Mouse (Mus musculus): Measurements from ENCODE around the gene Smim6. TPM values are rescaled to one million over a fixed set of nuclear protein-coding genes. Genes with fewer than 3 reads are reported as not detected.

The Smim6 gene
- total and polyA plus RNA-seq, 3 experiments, result 1.2 to 3.8 TPM; not detected in 1

GRCm38 (mm10) chr11:115884361-115884760 is 27.5 kb upstream of the Smim6 start:
- Histone ChIP-seq H3K79me2 (ENCODE audit: control insufficient read depth, insufficient read depth, low read length, poor library complexity) (no peaks in the 10 kb centered on the region), H3K27me3 (ENCODE audit: control insufficient read depth in 1 of 2, insufficient read depth in 2 of 2, low read length in 2 of 2) (no peaks in the 10 kb centered on the region), H3K9ac (ENCODE audit: control insufficient read depth, low read depth, low read length, poor library complexity, severe bottlenecking) (no peak overlapping the region), H3K4me1 (ENCODE audit: control insufficient read depth in 1 of 2, insufficient read depth in 2 of 2, low read length in 2 of 2) (no peaks in the 10 kb centered on the region), H3K27ac (ENCODE audit: control insufficient read depth, low read depth, low read length) (no peak overlapping the region), H3K9me3 (replicated peaks; ENCODE audit: insufficient read depth, low read length) (no peaks in the 10 kb centered on the region), H3K36me3 (ENCODE audit: control insufficient read depth in 1 of 2, insufficient read depth in 2 of 2, low read length in 2 of 2) (no peaks in the 10 kb centered on the region), H3K4me3 (ENCODE audit: control insufficient read depth in 1 of 2, insufficient read depth in 1 of 2, low read depth in 2 of 2, low read length in 2 of 2) (no peak overlapping the region)
- DNase-seq (ENCODE audit: low read depth, low spot score), result no peak
- TF ChIP-seq KAT2A (conservative IDR thresholded peaks at IDR 0.05; ENCODE audit: low read depth, low read length) (no peak), NRF1 (IDR thresholded peaks at IDR 0.05; ENCODE audit: insufficient read depth, low read depth, low read length, poor library complexity, severe bottlenecking) (no peak), TBP (IDR thresholded peaks at IDR 0.05; ENCODE audit: low read depth, low read length) (no peak), NELFE (IDR thresholded peaks at IDR 0.05; ENCODE audit: low read depth, low read length) (no peak), MXI1 (IDR thresholded peaks at IDR 0.05; ENCODE audit: low read depth, low read length) (no peak), CHD2 (IDR thresholded peaks at IDR 0.05; ENCODE audit: low read length) (no peak), POLR2AphosphoS5 (IDR thresholded peaks at IDR 0.05; ENCODE audit: borderline replicate concordance, low read depth, low read length) (no peak), POLR2AphosphoS2 (IDR thresholded peaks at IDR 0.05; ENCODE audit: low read length) (no peak), E2F4 (IDR thresholded peaks at IDR 0.05; ENCODE audit: borderline replicate concordance, low read depth, low read length) (no peak), UBTF (IDR thresholded peaks at IDR 0.05; ENCODE audit: borderline replicate concordance, insufficient read depth, low read depth, low read length) (no peak)

- Histone ChIP-seq H3K36me3 (ENCODE audit: control insufficient read depth in 1 of 2, insufficient read depth in 2 of 2, low read length in 2 of 2) (no peaks in the 10 kb centered on the region), H3K9ac (ENCODE audit: control insufficient read depth, low read depth, low read length, poor library complexity, severe bottlenecking) (no peak overlapping the region), H3K27me3 (ENCODE audit: control insufficient read depth in 1 of 2, insufficient read depth in 2 of 2, low read length in 2 of 2) (no peaks in the 10 kb centered on the region), H3K79me2 (ENCODE audit: control insufficient read depth, insufficient read depth, low read length, poor library complexity) (no peaks in the 10 kb centered on the region), H3K9me3 (replicated peaks; ENCODE audit: insufficient read depth, low read length) (no peaks in the 10 kb centered on the region), H3K4me3 (ENCODE audit: control insufficient read depth in 1 of 2, insufficient read depth in 1 of 2, low read depth in 2 of 2, low read length in 2 of 2) (no peak overlapping the region), H3K27ac (ENCODE audit: control insufficient read depth, low read depth, low read length) (no peak overlapping the region), H3K4me1 (ENCODE audit: control insufficient read depth in 1 of 2, insufficient read depth in 2 of 2, low read length in 2 of 2) (no peaks in the 10 kb centered on the region)
- no peak for DNase-seq (ENCODE audit: low read depth, low spot score)
- no peak for TF ChIP-seq RCOR1 (IDR thresholded peaks at IDR 0.05; ENCODE audit: low read depth, low read length)
- no peak for TF ChIP-seq CHD2 (IDR thresholded peaks at IDR 0.05; ENCODE audit: low read length)
- no peak for TF ChIP-seq NELFE (IDR thresholded peaks at IDR 0.05; ENCODE audit: low read depth, low read length)
- TF ChIP-seq ZC3H11A (IDR thresholded peaks at IDR 0.05; ENCODE audit: low read depth, low read length), result no peak
- no peak for TF ChIP-seq SIN3A (IDR thresholded peaks at IDR 0.05; ENCODE audit: low read length)
- TF ChIP-seq TCF12 (IDR thresholded peaks at IDR 0.05; ENCODE audit: low read depth, low read length), result no peak
- TF ChIP-seq TAL1 (IDR thresholded peaks at IDR 0.05; ENCODE audit: low read length), result no peak
- no peak for TF ChIP-seq GATA1 (IDR thresholded peaks at IDR 0.05; ENCODE audit: low read depth, low read length)
- TF ChIP-seq UBTF (IDR thresholded peaks at IDR 0.05; ENCODE audit: borderline replicate concordance, insufficient read depth, low read depth, low read length), result no peak
- TF ChIP-seq RAD21 (IDR thresholded peaks at IDR 0.05; ENCODE audit: low read depth, low read length), result no peak
- no peak for TF ChIP-seq MYB (IDR thresholded peaks at IDR 0.05; ENCODE audit: low read depth, low read length)
- no peak for TF ChIP-seq MEF2A (IDR thresholded peaks at IDR 0.05; ENCODE audit: extremely low read depth, insufficient replicate concordance, low read depth, low read length, poor library complexity, severe bottlenecking)
- no peak for TF ChIP-seq EP300 (IDR thresholded peaks at IDR 0.05; ENCODE audit: low read depth in 1 of 2, low read length in 2 of 2)
- no peak for TF ChIP-seq HCFC1 (IDR thresholded peaks at IDR 0.05; ENCODE audit: low read depth, low read length)
- no peak for TF ChIP-seq CTCF (IDR thresholded peaks at IDR 0.05 in 2 of 3, conservative IDR thresholded peaks at IDR 0.05 in 1 of 3; ENCODE audit: control insufficient read depth in 1 of 3, insufficient read depth in 1 of 3, low read depth in 2 of 3, low read length in 3 of 3, poor library complexity in 1 of 3, severe bottlenecking in 1 of 3)
- no peak for TF ChIP-seq NRF1 (IDR thresholded peaks at IDR 0.05; ENCODE audit: insufficient read depth, low read depth, low read length, poor library complexity, severe bottlenecking)
- TF ChIP-seq USF2 (IDR thresholded peaks at IDR 0.05; ENCODE audit: borderline replicate concordance in 1 of 2, insufficient read depth in 1 of 2, low read depth in 1 of 2, low read length in 2 of 2), result no peak
- TF ChIP-seq JUND (IDR thresholded peaks at IDR 0.05; ENCODE audit: low read depth, low read length), result no peak
Measured at GRCm38 (mm10) chr11:115885281-115885680, 26.5 kb upstream of the Smim6 start.

All from MEL (cell line).